20 mouse cellular contexts compared by ENCODE assay signal in genomic region chr16:5024021-5024420, GRCm38 (mm10). TPM values are rescaled to one million over a fixed set of nuclear protein-coding genes. Genes with fewer than 3 reads are reported as not detected.
"Had no signal": no experiment of that assay in that cellular context is flagged by ENCODE, and none has a peak within 500 bp of the region (broad histone marks: within the 10 kb centered on the region; RNA-seq: fewer than 3 reads in every experiment).

No protein-coding gene starts in this region.

- H3K27me3 ChIP-seq: neural tube, embryonic 15.5 days; stomach, embryonic 15.5 days had no signal

- H3K27ac ChIP-seq: neural tube, embryonic 15.5 days; stomach, embryonic 15.5 days; stomach, postnatal 0 days had no signal

- H3K9me3 ChIP-seq: neural tube, embryonic 15.5 days; stomach, embryonic 15.5 days had no signal

- H3K4me1 ChIP-seq: neural tube, embryonic 15.5 days; stomach, embryonic 15.5 days had no signal

- H3K4me3 ChIP-seq: neural tube, embryonic 15.5 days; stomach, embryonic 15.5 days had no signal

- DNase-seq: retina, postnatal 1 day; right cerebral cortex, adult 18-20 months; right cerebral cortex, postnatal 14 days; right cerebral cortex, postnatal 25 days; right cerebral cortex, postnatal 4 days; spleen, adult 18-20 months; thymus, adult 18-20 months; thymus, adult 2 months; thymus, postnatal 14 days; thymus, postnatal 25 days; thymus, postnatal 36 days; thymus, postnatal 4 days had no signal

- H3K9ac ChIP-seq: neural tube, embryonic 15.5 days; stomach, embryonic 15.5 days had no signal

- H3K4me2 ChIP-seq: neural tube, embryonic 15.5 days; stomach, embryonic 15.5 days had no signal

RNA-seq across cellular contexts. Expression of gene Smim22, which starts 16.9 kb away (rescaled TPM):
- total RNA-seq: neutrophil, adult 5-6 weeks had no signal
- polyA plus RNA-seq: neural tube, embryonic 14.5 days had no signal

RNA-seq across cellular contexts. Expression of gene Sept12, which starts 26.4 kb away (rescaled TPM):
- total RNA-seq: neutrophil, adult 5-6 weeks had no signal
- polyA plus RNA-seq: neural tube, embryonic 14.5 days; neural tube, embryonic 15.5 days; spleen, adult 2 months; stomach, embryonic 14.5 days; stomach, embryonic 15.5 days; stomach, embryonic 16.5 days; stomach, postnatal 0 days had no signal
